Mouse (Mus musculus) G1E (cell line): ENCODE measurements around the gene Hnrnpul1.

Source experiments
- CTCF ChIP-seq: IDR thresholded peaks from 2 replicates; pipeline ENCODE4 v1.5.1; 2012; ENCODE audit warnings: low read depth, low read length, inconsistent platforms, mixed read lengths
- GATA1 ChIP-seq: IDR thresholded peaks from 2 replicates; pipeline ENCODE4 v1.6.1; 2012; ENCODE audit warnings: borderline replicate concordance, low read length, inconsistent platforms, mixed read lengths
- POLR2AphosphoS5 ChIP-seq: IDR thresholded peaks from 2 replicates; pipeline ENCODE4 v1.6.1; 2012; ENCODE audit warnings: low read depth, low read length, inconsistent platforms; ENCODE audit not compliant: insufficient replicate concordance
- TAL1 ChIP-seq: conservative IDR thresholded peaks from 2 replicates; pipeline ENCODE4 v1.6.1; 2012; ENCODE audit warnings: low read depth, low read length, inconsistent platforms, mixed read lengths

DNA sequence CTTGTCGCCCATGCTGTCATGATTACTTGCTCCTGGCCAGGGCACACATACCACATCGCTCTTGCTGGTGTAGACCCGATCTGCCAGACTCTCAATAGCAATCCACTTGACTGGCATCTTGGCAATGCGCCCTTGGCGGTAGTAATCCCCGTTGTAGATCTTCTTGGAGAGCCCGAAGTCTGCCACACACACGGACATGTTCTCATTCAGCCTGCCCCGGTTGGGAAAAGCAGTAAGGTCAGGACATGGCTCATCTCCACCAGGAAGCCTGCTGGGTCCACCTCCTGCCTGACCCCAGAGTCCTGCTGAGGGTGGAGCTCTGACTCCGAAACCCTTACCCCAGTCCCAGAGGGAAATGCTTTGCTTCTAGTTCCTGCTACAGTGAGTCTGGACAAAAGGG, 6.8 kb upstream of the Hnrnpul1 start:
- TF ChIP-seq CTCF: no peak
- TF ChIP-seq GATA1: no peak
- no peak for TF ChIP-seq TAL1
- TF ChIP-seq POLR2AphosphoS5: no peak
